Mouse (Mus musculus): Measurements from ENCODE around the gene Cox6b1.

DNA sequence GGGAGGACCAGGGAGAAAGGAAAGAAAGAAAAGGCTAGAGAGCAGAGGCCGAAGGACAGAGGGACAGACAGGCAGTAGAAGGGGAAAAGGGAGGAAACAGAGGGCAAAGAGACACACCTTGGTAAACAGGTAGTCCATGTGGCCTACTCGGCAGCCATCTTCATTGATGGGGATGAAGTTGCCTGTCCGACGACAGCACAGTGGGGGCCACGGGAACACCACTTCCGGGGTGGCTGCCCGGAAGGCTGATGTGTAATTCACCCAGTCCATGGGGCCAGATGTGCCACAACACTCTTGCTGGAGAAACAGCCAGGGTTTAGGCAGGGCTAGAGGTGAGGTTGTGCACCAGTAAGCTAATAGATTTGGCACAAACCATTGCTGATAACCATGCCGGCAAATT lies 21.0 kb downstream of the Cox6b1 start:
- TF ChIP-seq CTCF (IDR thresholded peaks at IDR 0.05) (no peak), EP300 (IDR thresholded peaks at IDR 0.05; ENCODE audit: insufficient read depth, low read depth, low read length) (no peak), POLR2A (IDR thresholded peaks at IDR 0.05; ENCODE audit: insufficient read depth, low read depth, low read length) (no peak)
